Mouse (Mus musculus) liver, embryonic 14.5 days (tissue): ENCODE measurements around the gene Serpina5.

Experiments used
- CTCF ChIP-seq: IDR thresholded peaks from 2 replicates; pipeline ENCODE4 v1.5.1; 2016; ENCODE audit warnings: antibody characterized with exemption, low read depth, control low read depth
- EP300 ChIP-seq: IDR thresholded peaks from 2 replicates; pipeline ENCODE4 v1.6.1; 2016; ENCODE audit warnings: antibody characterized with exemption, low read depth

DNA sequence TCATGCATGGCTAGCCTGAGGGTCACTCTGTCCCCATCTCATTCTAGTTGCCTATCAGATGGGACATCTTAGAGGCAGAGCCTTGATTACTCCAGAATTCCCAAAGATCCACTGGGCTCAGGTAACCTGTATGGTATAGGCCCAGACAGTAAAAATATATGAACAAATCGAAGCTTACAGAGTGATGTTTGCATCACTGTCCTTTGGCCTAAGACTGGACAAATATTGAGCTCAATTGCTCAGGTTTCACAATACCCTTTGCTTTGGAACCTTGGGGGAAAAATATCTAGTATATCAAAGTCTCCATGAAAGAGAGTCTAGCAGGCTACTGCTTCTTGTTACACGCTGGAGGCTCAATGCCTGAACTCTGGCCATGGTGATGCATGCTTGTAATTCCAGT lies 10.8 kb upstream of the Serpina5 start:
- TF ChIP-seq CTCF, result no peak
- no peak for TF ChIP-seq EP300
